Mouse (Mus musculus): ENCODE measurements around the gene Gsc2. TPM values are rescaled to one million over a fixed set of nuclear protein-coding genes. Genes with fewer than 3 reads are reported as not detected.

Gsc2 gene
- polyA plus RNA-seq, 1 experiment from 2014 or later = 2.6 TPM

- Histone ChIP-seq H3K4me3 (no peak overlapping the region), H3K27ac (no peak overlapping the region), H3K9me3 (replicated peaks) (no peaks in the 10 kb centered on the region), H3K36me3 (peaks cover 10% of the 10 kb centered on the region), H3K4me1 (peaks cover 20% of the 10 kb centered on the region), H3K9ac (0 out of 2 replicates have a peak overlapping the region, but pooled peaks have one; percentile 14), H3K27me3 (peaks cover 42% of the 10 kb centered on the region), H3K4me2 (replicated peaks) (peak overlapping the region; percentile 98; the same call in 1 of the 2 replicates)
- ATAC-seq (ENCODE audit: low FRiP score) = no peak
- 10% methylated on average over 20 of the region's 20 CpGs for WGBS
Observed at GRCm38 (mm10) chr16:17920586-17920985, 5.7 kb upstream of the Gsc2 start.

- under 1% methylated on average over 35 of the region's 35 CpGs for WGBS
- Histone ChIP-seq H3K27ac (peak within 1 kb of the TSS; percentile 40; the same call in 1 of the 2 replicates), H3K27me3 (peaks cover 46% of the 10 kb centered on the region), H3K9ac (peak within 1 kb of the TSS; percentile 72), H3K9me3 (replicated peaks) (no peaks in the 10 kb centered on the region), H3K4me3 (peak within 1 kb of the TSS; percentile 66), H3K4me2 (replicated peaks) (peak within 1 kb of the TSS; percentile 91), H3K4me1 (peaks cover 19% of the 10 kb centered on the region), H3K36me3 (peaks cover 33% of the 10 kb centered on the region)
- peak; percentile 93 for ATAC-seq (ENCODE audit: low FRiP score)
Observed at GRCm38 (mm10) chr16:17911052-17911595, 3.7 kb downstream of the Gsc2 start, which contains the start of gene Ess2. Ess2 (minus strand) TSS chr16:17911348.

GRCm38 (mm10) chr16:17898462-17898861 is 16.4 kb downstream of the Gsc2 start, which contains the start of the genes Dgcr2 and Tssk2:
Dgcr2 (minus strand) TSS chr16:17898562.
Tssk2 (plus strand) TSS chr16:17898637.
- 91% methylated on average over 14 of the region's 14 CpGs for WGBS
- Histone ChIP-seq H3K4me2 (replicated peaks) (no peak within 1 kb of the TSS), H3K27me3 (no peaks in the 10 kb centered on the region), H3K9ac (no peak within 1 kb of the TSS), H3K9me3 (replicated peaks) (no peaks in the 10 kb centered on the region), H3K36me3 (peaks cover 55% of the 10 kb centered on the region), H3K4me1 (no peaks in the 10 kb centered on the region), H3K27ac (no peak within 1 kb of the TSS), H3K4me3 (no peak within 1 kb of the TSS)
- no peak for ATAC-seq (ENCODE audit: low FRiP score)

GRCm38 (mm10) chr16:17896091-17896490 is 18.8 kb downstream of the Gsc2 start:
- Histone ChIP-seq H3K36me3 (peaks cover 31% of the 10 kb centered on the region), H3K4me1 (peaks cover 6% of the 10 kb centered on the region), H3K9ac (no peak overlapping the region), H3K27me3 (no peaks in the 10 kb centered on the region), H3K4me3 (no peak overlapping the region), H3K9me3 (replicated peaks) (no peaks in the 10 kb centered on the region), H3K4me2 (replicated peaks) (no peak overlapping the region), H3K27ac (no peak overlapping the region)
- no peak for ATAC-seq (ENCODE audit: low FRiP score)

- ATAC-seq (ENCODE audit: low FRiP score) = no peak
- Histone ChIP-seq H3K9ac (no peak within 1 kb of the TSS), H3K9me3 (replicated peaks) (no peaks in the 10 kb centered on the region), H3K36me3 (peaks cover 10% of the 10 kb centered on the region), H3K27ac (no peak within 1 kb of the TSS), H3K27me3 (no peaks in the 10 kb centered on the region), H3K4me2 (replicated peaks) (no peak within 1 kb of the TSS), H3K4me3 (no peak within 1 kb of the TSS), H3K4me1 (peaks cover 19% of the 10 kb centered on the region)
- WGBS = 87% methylated on average over 2 of the region's 2 CpGs
Observed at GRCm38 (mm10) chr16:17893923-17894322, 20.9 kb downstream of the Gsc2 start, which contains the start of gene Tssk1. Tssk1 (plus strand) TSS chr16:17894223.

- H3K9ac ChIP-seq = no peak overlapping the region
- no peak for ATAC-seq (ENCODE audit: low FRiP score)
- H3K27me3 ChIP-seq = no peaks in the 10 kb centered on the region
- peaks cover 19% of the 10 kb centered on the region for H3K4me1 ChIP-seq
- no peak overlapping the region for H3K27ac ChIP-seq
- H3K4me3 ChIP-seq = no peak overlapping the region
- 84% methylated on average over 3 of the region's 3 CpGs for WGBS
- no peaks in the 10 kb centered on the region for H3K36me3 ChIP-seq
- H3K4me2 ChIP-seq (replicated peaks) = no peak overlapping the region
- no peaks in the 10 kb centered on the region for H3K9me3 ChIP-seq (replicated peaks)
Observed at GRCm38 (mm10) chr16:17892606-17893005, 22.3 kb downstream of the Gsc2 start.

GRCm38 (mm10) chr16:17891567-17891959 is 23.3 kb downstream of the Gsc2 start, which contains the start of gene Gm20518:
Gm20518 (minus strand) TSS chr16:17891671.
- WGBS = 1% methylated on average over 35 of the region's 38 CpGs
- H3K36me3 ChIP-seq = no peaks in the 10 kb centered on the region
- no peaks in the 10 kb centered on the region for H3K27me3 ChIP-seq
- peak within 1 kb of the TSS; percentile 97 for H3K4me3 ChIP-seq
- H3K27ac ChIP-seq = peak within 1 kb of the TSS; percentile 97
- peaks cover 23% of the 10 kb centered on the region for H3K4me1 ChIP-seq
- peak within 1 kb of the TSS; percentile 84 for H3K4me2 ChIP-seq (replicated peaks)
- no peaks in the 10 kb centered on the region for H3K9me3 ChIP-seq (replicated peaks)
- peak; percentile 98 for ATAC-seq (ENCODE audit: low FRiP score)
- peak within 1 kb of the TSS; percentile 98 for H3K9ac ChIP-seq

GRCm38 (mm10) chr16:17890917-17891566 is 23.8 kb downstream of the Gsc2 start:
- WGBS = under 1% methylated on average over 44 of the region's 44 CpGs
- peak; percentile 75 for ATAC-seq (ENCODE audit: low FRiP score)
- peak overlapping the region; percentile 98 for H3K9ac ChIP-seq

GRCm38 (mm10) chr16:17890342-17890727 is 24.5 kb downstream of the Gsc2 start:
- peak overlapping the region; percentile 84 for H3K4me2 ChIP-seq (replicated peaks)
- H3K4me1 ChIP-seq = peaks cover 27% of the 10 kb centered on the region
- H3K36me3 ChIP-seq = no peaks in the 10 kb centered on the region
- H3K9me3 ChIP-seq (replicated peaks) = no peaks in the 10 kb centered on the region
- H3K9ac ChIP-seq = peak overlapping the region; percentile 98
- WGBS = 41% methylated on average over 2 of the region's 2 CpGs
- H3K27me3 ChIP-seq = no peaks in the 10 kb centered on the region
- no peak for ATAC-seq (ENCODE audit: low FRiP score)
- peak overlapping the region; percentile 97 for H3K4me3 ChIP-seq
- no peak overlapping the region for H3K27ac ChIP-seq

More at GRCm38 (mm10) chr16:17890917-17891566, 23.8 kb downstream of the Gsc2 start:
- Histone ChIP-seq H3K4me3 (peak overlapping the region; percentile 97), H3K4me2 (replicated peaks) (peak overlapping the region; percentile 84), H3K4me1 (peaks cover 23% of the 10 kb centered on the region), H3K27me3 (no peaks in the 10 kb centered on the region), H3K36me3 (no peaks in the 10 kb centered on the region), H3K9me3 (replicated peaks) (no peaks in the 10 kb centered on the region), H3K27ac (peak overlapping the region; percentile 97)

- 84% methylated on average over 6 of the region's 6 CpGs for WGBS
- Histone ChIP-seq H3K4me3 (peak overlapping the region; percentile 97), H3K9ac (peak overlapping the region; percentile 98), H3K27ac (no peak overlapping the region), H3K36me3 (no peaks in the 10 kb centered on the region), H3K4me2 (replicated peaks) (peak overlapping the region; percentile 84), H3K27me3 (no peaks in the 10 kb centered on the region), H3K4me1 (peaks cover 27% of the 10 kb centered on the region), H3K9me3 (replicated peaks) (no peaks in the 10 kb centered on the region)
- ATAC-seq (ENCODE audit: low FRiP score) = no peak
Observed at GRCm38 (mm10) chr16:17889689-17890341, 25.0 kb downstream of the Gsc2 start.

- Histone ChIP-seq H3K4me1 (peaks cover 9% of the 10 kb centered on the region), H3K9ac (no peak overlapping the region), H3K36me3 (peaks cover 7% of the 10 kb centered on the region; the same call in 1 of the 2 replicates), H3K4me2 (replicated peaks) (no peak overlapping the region), H3K27me3 (no peaks in the 10 kb centered on the region), H3K9me3 (replicated peaks) (no peaks in the 10 kb centered on the region), H3K27ac (no peak overlapping the region), H3K4me3 (no peak overlapping the region)
- 87% methylated on average over 6 of the region's 6 CpGs for WGBS
- no peak for ATAC-seq (ENCODE audit: low FRiP score)
Observed at GRCm38 (mm10) chr16:17884116-17884515, 30.7 kb downstream of the Gsc2 start.

- H3K4me1 ChIP-seq = peaks cover 9% of the 10 kb centered on the region
- no peaks in the 10 kb centered on the region for H3K27me3 ChIP-seq
- H3K4me2 ChIP-seq (replicated peaks) = no peak overlapping the region
- no peaks in the 10 kb centered on the region for H3K9me3 ChIP-seq (replicated peaks)
- H3K36me3 ChIP-seq = peaks cover 7% of the 10 kb centered on the region; the same call in 1 of the 2 replicates
- no peak for ATAC-seq (ENCODE audit: low FRiP score)
- H3K27ac ChIP-seq = no peak overlapping the region
- H3K9ac ChIP-seq = no peak overlapping the region
- no peak overlapping the region for H3K4me3 ChIP-seq
Observed at GRCm38 (mm10) chr16:17882196-17882595, 32.7 kb downstream of the Gsc2 start.

Measured in hindbrain, embryonic 12.5 days (tissue).